ENCODE assay signal across 22 mouse cellular contexts in genomic region chr6:67165091-67165490, GRCm38 (mm10).
"Had no signal": no experiment of that assay in that cellular context is flagged by ENCODE, and none has a peak within 500 bp of the region (broad histone marks: within the 10 kb centered on the region; RNA-seq: fewer than 3 reads in every experiment).

No protein-coding gene starts in this region.

- DNase-seq: kidney, adult 11 months; kidney, adult 8-10 months; kidney, postnatal 10 days; kidney, postnatal 4 days; left cerebral cortex, postnatal 4 days; lung, adult 18-20 months; lung, postnatal 10 days; lung, postnatal 36 days; retina, postnatal 1 day; right cerebral cortex, postnatal 25 days; thymus, postnatal 25 days had no signal

- H3K4me2 ChIP-seq: kidney, embryonic 15.5 days; limb, embryonic 12.5 days; limb, embryonic 15.5 days; lung, embryonic 15.5 days; midbrain, embryonic 13.5 days; neural tube, embryonic 13.5 days had no signal

- ATAC-seq: inflammation-experienced regulatory T-cells, adult 6 months; midbrain, embryonic 13.5 days; midbrain, embryonic 16.5 days had no signal

- H3K27ac ChIP-seq: kidney, embryonic 15.5 days; limb, embryonic 12.5 days; limb, embryonic 15.5 days; lung, embryonic 15.5 days; midbrain, embryonic 10.5 days; midbrain, embryonic 13.5 days; neural tube, embryonic 13.5 days had no signal

- H3K4me1 ChIP-seq: limb, embryonic 12.5 days; midbrain, embryonic 13.5 days had no signal

- H3K4me3 ChIP-seq: kidney, embryonic 15.5 days; limb, embryonic 12.5 days; limb, embryonic 15.5 days; lung, embryonic 15.5 days; megakaryocyte, embryonic 14.5 days; midbrain, embryonic 10.5 days; midbrain, embryonic 13.5 days; myocyte; neural tube, embryonic 13.5 days had no signal

- H3K36me3 ChIP-seq: kidney, embryonic 15.5 days; limb, embryonic 12.5 days; limb, embryonic 15.5 days; lung, embryonic 15.5 days; midbrain, embryonic 10.5 days; midbrain, embryonic 13.5 days; neural tube, embryonic 13.5 days had no signal

- H3K9me3 ChIP-seq: kidney, embryonic 15.5 days; limb, embryonic 12.5 days; limb, embryonic 15.5 days; lung, embryonic 15.5 days; megakaryocyte, embryonic 14.5 days; midbrain, embryonic 10.5 days; midbrain, embryonic 13.5 days; neural tube, embryonic 13.5 days had no signal

- H3K9ac ChIP-seq: kidney, embryonic 15.5 days; limb, embryonic 12.5 days; limb, embryonic 15.5 days; lung, embryonic 15.5 days; midbrain, embryonic 13.5 days; neural tube, embryonic 13.5 days had no signal

- H3K27me3 ChIP-seq: kidney, embryonic 15.5 days; limb, embryonic 12.5 days; limb, embryonic 15.5 days; lung, embryonic 15.5 days; megakaryocyte, embryonic 14.5 days; midbrain, embryonic 13.5 days; neural tube, embryonic 13.5 days had no signal
